Mouse (Mus musculus) left cerebral cortex, adult 11 months (tissue): ENCODE data around the gene Ak1.

ENCODE experiments used
- DNase-seq: peaks from one replicate; pipeline ENCODE4 v3.0.0; 2022; ENCODE audit warnings: low spot score

Gene Ak1

GRCm38 (mm10) chr2:32621517-32621859 is at the start of gene Ak1:
Gene Ak1, plus strand, starts transcription at chr2:32621758.
- no peak for DNase-seq

- DNase-seq, result no peak
Observed at GRCm38 (mm10) chr2:32572196-32572595, 49.4 kb upstream of the Ak1 start.

GRCm38 (mm10) chr2:32574497-32574896 is 47.1 kb upstream of the Ak1 start, which contains the start of gene Pip5kl1:
Gene Pip5kl1, plus strand, starts transcription at chr2:32574797.
- DNase-seq, result no peak

- peak; percentile 70 for DNase-seq
Observed at GRCm38 (mm10) chr2:32574901-32575585, 46.5 kb upstream of the Ak1 start.

GRCm38 (mm10) chr2:32575586-32576160 is 45.9 kb upstream of the Ak1 start, which contains the start of gene 9430097D07Rik:
Gene 9430097D07Rik, minus strand, starts transcription at chr2:32575684.
- peak; percentile 61 for DNase-seq

GRCm38 (mm10) chr2:32576532-32576931 is 45.0 kb upstream of the Ak1 start:
- DNase-seq, result no peak

- DNase-seq, result no peak
Observed at GRCm38 (mm10) chr2:32578146-32579046, 43.2 kb upstream of the Ak1 start.

- peak; percentile 75 for DNase-seq
Observed at GRCm38 (mm10) chr2:32581450-32582095, 40.0 kb upstream of the Ak1 start.

- DNase-seq, result peak; percentile 88
Observed at GRCm38 (mm10) chr2:32582830-32583799, 38.4 kb upstream of the Ak1 start.

- DNase-seq, result no peak
Observed at GRCm38 (mm10) chr2:32585149-32585714, 36.3 kb upstream of the Ak1 start.

- DNase-seq, result peak; percentile 80
Observed at GRCm38 (mm10) chr2:32586871-32587351, 34.6 kb upstream of the Ak1 start, which contains the start of gene St6galnac4. Gene St6galnac4, plus strand, starts transcription at chr2:32587095.

GRCm38 (mm10) chr2:32587731-32588321 is 33.7 kb upstream of the Ak1 start:
- DNase-seq, result no peak

- DNase-seq, result no peak
Observed at GRCm38 (mm10) chr2:32589213-32589795, 32.3 kb upstream of the Ak1 start.

GRCm38 (mm10) chr2:32590224-32590623 is 31.3 kb upstream of the Ak1 start:
- no peak for DNase-seq

GRCm38 (mm10) chr2:32591249-32591648 is 30.3 kb upstream of the Ak1 start:
- no peak for DNase-seq

- no peak for DNase-seq
Observed at GRCm38 (mm10) chr2:32596725-32597124, 24.8 kb upstream of the Ak1 start.

- no peak for DNase-seq
Observed at GRCm38 (mm10) chr2:32597248-32597647, 24.3 kb upstream of the Ak1 start.

GRCm38 (mm10) chr2:32597699-32598098 is 23.9 kb upstream of the Ak1 start:
- no peak for DNase-seq

- DNase-seq, result no peak
Observed at GRCm38 (mm10) chr2:32598506-32598905, 23.1 kb upstream of the Ak1 start.

GRCm38 (mm10) chr2:32599409-32599808 is 22.1 kb upstream of the Ak1 start, which contains the start of gene St6galnac6:
Gene St6galnac6, plus strand, starts transcription at chr2:32599709.
- no peak for DNase-seq
